Mouse (Mus musculus): ENCODE data around the gene Ell.

- no peak for TF ChIP-seq CTCF (IDR thresholded peaks at IDR 0.05; ENCODE audit: low read depth)
- no peak for TF ChIP-seq EP300 (IDR thresholded peaks at IDR 0.05; ENCODE audit: low read depth)
Observed at GRCm38 (mm10) chr8:70553740-70554139, 14.5 kb downstream of the Ell start.

Measured in liver, postnatal 0 days (tissue).